Mouse (Mus musculus) thymus, postnatal 0 days (tissue): Measurements from ENCODE around the gene 2310034G01Rik. TPM values are rescaled to one million over a fixed set of nuclear protein-coding genes. Genes with fewer than 3 reads are reported as not detected.

Experiments used
- DNase-seq: peaks from one replicate; pipeline ENCODE4 v3.0.0-alpha.2; 2015; ENCODE audit warnings: low spot score
- polyA plus RNA-seq: library from polyadenylated mRNA; unstranded; fragments of >200 nt; fragmentation: Nextera tagmentation; extraction: Ambion mirVana; gene quantifications from 2 replicates; pipeline ENCODE4 v1.2.1, GENCODE M21; 2015

The 2310034G01Rik gene
- polyA plus RNA-seq, 1 experiment from 2014 or later: 1.1 TPM

- DNase-seq: no peak
These were observed 8.3 kb upstream of the 2310034G01Rik start for GRCm38 (mm10) chr19:46358381-46358780.

DNA sequence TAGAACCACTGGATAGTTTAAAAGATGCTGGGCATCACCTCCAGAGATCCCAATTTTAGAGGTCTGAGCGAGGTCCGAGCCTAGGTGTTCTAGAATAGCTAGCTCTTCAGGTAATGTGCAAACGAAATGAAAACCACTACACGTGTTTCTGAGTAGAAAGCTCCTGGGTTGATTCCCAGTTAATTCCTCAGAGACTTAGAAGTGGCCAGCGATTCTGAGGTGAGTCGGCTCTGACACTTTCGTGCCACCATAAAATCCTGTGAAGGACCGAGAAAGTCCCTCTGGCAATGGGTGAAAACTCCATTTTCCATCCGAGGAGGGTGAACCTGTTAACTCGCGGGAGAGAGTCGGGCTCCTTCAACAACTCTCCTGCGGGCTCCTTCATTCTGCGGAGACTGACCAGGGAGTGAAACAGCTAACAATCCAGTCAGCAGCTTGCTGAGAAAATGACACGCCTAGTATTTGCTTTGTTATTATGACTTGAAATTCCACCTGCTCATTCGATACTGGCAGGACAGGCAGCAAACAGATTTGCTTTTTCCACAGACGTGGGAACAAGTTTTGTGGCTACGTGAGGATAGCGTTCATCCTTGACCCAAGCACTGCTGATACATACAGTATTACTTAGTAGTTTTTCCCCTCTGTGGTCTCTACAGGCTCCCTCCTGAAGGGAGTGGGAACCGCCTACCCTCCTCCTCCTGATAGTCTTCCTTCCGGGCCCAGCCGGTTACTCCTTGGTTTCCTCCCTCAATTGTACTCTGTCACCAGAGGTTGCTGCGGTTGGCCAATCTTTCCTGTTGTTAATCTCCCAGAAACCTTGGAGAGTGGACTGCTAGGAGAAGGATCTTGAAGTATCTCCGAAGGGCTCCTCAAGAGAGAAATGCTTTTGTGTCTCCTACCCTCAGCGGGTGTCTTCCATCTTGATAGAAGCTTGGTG, 7.5 kb upstream of the 2310034G01Rik start:
- peak; percentile 18 for DNase-seq

- peak; percentile 87 for DNase-seq
These were observed 6.6 kb upstream of the 2310034G01Rik start for GRCm38 (mm10) chr19:46356701-46357138.

DNA sequence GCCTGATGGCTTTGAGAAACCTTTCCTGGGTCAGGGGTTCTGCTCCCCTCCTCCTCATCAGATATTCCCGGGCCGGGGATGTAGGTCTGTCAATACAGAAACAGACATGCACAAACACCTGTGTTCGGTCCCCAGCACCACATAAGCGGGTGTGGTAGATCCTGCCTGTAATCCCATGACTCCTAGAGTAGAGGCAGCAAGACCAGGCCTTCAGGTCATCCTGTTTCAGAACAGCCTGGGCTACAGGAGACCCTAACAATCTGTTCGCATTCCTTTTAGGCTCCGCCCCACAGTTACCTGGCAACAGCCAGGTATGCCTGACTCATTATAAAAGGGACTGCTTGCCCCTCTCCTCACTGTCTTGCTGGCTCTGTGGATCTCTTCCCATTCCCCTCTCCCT, 552 bp downstream of the 2310034G01Rik start:
- no peak for DNase-seq

DNA sequence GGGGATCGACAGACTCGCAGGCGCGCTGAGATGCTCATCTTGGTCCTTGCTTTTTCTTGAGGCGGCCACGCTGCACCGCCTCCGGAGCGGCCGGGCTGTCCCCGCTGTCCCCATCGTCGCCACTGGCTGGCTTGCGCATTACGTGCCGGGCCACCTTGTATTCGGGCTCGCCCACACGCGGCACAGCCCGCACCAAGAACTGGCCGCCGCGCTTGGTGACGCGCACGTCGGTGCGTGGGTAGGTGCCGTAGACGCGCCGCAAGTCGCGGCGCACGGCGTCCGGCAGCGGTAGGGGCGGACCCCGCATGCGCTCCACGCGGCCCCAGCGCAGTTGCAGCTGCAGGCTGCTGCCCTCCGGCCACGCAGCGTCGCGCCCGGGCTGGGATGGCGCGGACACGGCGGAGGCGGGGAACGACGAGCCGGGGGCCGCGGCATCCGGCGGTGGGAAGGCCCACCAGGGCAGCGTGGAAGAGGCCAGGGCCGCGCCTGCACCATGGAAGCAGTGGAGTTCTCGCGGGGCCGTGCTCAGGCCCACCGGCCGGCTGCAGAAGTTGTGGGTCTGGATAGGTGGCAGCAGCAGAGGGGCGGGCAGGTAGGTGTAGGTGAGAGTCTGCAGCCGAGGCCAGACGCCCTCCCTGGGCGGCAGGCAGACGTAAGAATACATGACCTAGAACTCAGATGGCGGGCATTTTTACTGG, 1.2 kb downstream of the 2310034G01Rik start:
- DNase-seq: peak; percentile 45

DNA sequence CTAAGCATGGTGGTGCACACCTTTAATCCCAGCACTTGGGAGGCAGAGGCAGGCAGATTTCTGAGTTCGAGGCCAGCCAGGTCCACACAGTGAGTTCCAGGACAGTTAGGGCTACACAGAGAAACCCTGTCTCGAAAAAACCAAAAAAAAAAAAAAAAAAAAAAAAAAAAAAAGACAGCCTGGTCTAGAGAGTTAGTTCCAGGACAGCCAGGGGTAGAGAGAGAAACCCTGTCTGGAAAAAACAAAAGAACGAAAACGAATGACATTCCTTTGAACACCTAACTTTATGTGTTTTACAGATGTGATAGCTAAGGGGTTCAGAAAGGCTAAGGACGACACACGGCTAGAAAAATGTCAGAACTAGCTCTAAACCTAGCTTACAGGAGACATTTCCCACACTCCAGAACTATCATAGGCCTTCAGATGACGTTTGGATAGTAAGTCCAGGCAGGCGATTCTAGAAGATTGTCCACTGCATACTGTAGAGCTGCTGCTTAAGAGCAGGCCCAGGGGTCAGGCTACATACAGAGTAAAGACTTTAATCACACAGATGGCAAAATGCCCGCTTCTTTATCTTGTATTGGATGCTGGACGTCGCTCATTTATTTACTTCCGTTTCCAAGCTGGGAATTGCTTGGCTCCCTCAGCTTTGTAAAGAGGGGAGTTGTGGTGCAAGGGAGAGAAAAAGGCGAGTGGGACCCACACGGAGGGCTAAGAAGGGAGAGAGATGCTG, 2.0 kb downstream of the 2310034G01Rik start:
- DNase-seq: no peak

- DNase-seq: no peak
These were observed 3.0 kb downstream of the 2310034G01Rik start for GRCm38 (mm10) chr19:46347146-46347545.

- no peak for DNase-seq
These were observed 5.2 kb downstream of the 2310034G01Rik start for GRCm38 (mm10) chr19:46344710-46345419.

- no peak for DNase-seq
These were observed 10.7 kb downstream of the 2310034G01Rik start for GRCm38 (mm10) chr19:46339287-46339971.

DNA sequence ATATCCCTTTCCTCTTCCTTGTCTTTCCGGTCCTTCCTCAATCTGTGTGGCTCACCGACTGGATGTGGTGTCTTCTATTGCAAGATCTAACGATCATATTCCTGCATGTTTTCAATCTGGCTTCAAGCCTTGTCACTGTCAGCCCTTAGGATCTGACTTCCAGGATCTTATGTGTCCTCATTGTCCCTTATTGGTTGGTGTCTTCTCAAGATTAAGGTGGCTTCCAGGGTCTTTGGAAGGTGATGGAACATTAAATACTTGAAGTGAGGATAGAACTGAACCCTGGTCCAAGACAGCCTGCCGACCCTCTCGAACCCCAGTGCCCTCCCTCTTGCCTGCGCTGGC, 11.2 kb downstream of the 2310034G01Rik start:
- no peak for DNase-seq

- DNase-seq: peak; percentile 96
These were observed 11.7 kb downstream of the 2310034G01Rik start, which contains the start of gene Cuedc2 for GRCm38 (mm10) chr19:46338331-46338936. Gene Cuedc2 (minus strand): TSS chr19:46338702.

- DNase-seq: no peak
These were observed 12.3 kb downstream of the 2310034G01Rik start for GRCm38 (mm10) chr19:46337719-46338330.

DNA sequence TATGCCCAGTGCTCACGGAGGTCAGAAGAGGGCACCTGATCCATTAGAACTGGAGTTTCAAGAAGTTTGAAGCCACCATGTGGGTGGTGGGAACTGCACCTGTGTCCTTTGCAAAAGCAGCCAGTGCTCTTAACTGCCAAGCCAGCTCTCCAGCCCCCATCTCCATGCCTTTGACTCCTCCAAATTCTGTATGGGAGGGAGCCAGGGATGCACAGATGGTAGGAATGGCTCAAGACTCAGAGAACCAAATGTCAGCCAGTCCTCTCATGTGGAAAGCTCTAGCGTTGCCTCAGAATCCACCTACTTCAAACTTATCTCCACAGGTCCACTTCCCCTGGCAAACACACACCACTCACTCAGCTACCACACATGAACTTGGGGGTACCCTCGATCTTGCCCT, 16.2 kb downstream of the 2310034G01Rik start:
- DNase-seq: no peak

DNA sequence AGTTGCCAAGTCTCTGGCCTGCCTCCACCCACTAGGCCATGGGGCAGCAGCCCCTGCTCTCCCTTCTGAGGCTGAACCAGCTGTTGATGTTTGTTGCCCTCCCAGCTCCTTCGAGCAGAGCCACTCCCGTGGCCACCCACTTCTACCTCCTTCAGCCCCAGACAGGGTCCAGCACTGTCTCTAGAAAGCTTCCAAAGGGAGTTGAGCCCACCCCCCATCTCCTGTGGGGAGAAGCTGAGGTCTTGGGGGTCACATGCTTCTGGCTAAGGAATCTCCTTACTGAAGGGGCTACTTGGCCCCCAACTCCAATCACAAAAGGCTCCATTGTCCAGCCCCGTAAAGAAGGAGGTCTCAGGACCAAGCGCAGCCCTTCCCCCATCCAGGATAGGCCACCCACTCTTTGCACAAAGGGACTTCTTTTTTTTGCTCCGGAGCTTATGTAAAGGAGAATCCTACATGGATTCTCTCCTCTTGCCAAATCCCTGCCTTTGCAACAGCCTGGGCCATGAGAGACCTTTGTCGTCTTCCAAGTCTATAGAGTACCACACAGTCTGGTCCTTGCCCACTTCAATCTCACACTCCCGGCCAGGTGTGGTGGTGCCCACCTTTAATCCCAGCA, 17.3 kb downstream of the 2310034G01Rik start:
- DNase-seq: no peak

GRCm38 (mm10) chr19:46331936-46332335, 18.2 kb downstream of the 2310034G01Rik start:
- no peak for DNase-seq

GRCm38 (mm10) chr19:46331326-46331725, 18.8 kb downstream of the 2310034G01Rik start:
- no peak for DNase-seq

- no peak for DNase-seq
These were observed 19.4 kb downstream of the 2310034G01Rik start for GRCm38 (mm10) chr19:46330696-46331095.

- peak; percentile 36 for DNase-seq
These were observed 20.2 kb downstream of the 2310034G01Rik start for GRCm38 (mm10) chr19:46329951-46330350.

- DNase-seq: no peak
These were observed 21.0 kb downstream of the 2310034G01Rik start for GRCm38 (mm10) chr19:46329031-46329641.
